Mouse (Mus musculus) CH12.LX (cell line): ENCODE data around the gene Igfbp1.

Experiments used
- IRF4 ChIP-seq: IDR thresholded peaks from 2 replicates; pipeline ENCODE4 v1.6.1; 2014; ENCODE audit warnings: low read depth, mild to moderate bottlenecking, inconsistent platforms, low read length, improper control_type of control experiment
- MEF2A ChIP-seq: IDR thresholded peaks from 2 replicates; pipeline ENCODE4 v1.6.1; 2014; ENCODE audit warnings: low read depth, mild to moderate bottlenecking, inconsistent platforms, low read length, improper control_type of control experiment, borderline replicate concordance
- MYC ChIP-seq: IDR thresholded peaks from 2 replicates; pipeline ENCODE4 v1.6.1; 2011; ENCODE audit warnings: low read depth, mild to moderate bottlenecking, improper control_type of control experiment, low read length
- RCOR1 ChIP-seq: conservative IDR thresholded peaks from 2 replicates; pipeline ENCODE4 v1.6.1; 2012; ENCODE audit warnings: low read depth, mild to moderate bottlenecking, inconsistent platforms, low read length, improper control_type of control experiment

GRCm38 (mm10) chr11:7152371-7152770 lies 45.2 kb upstream of the Igfbp1 start:
- TF ChIP-seq MEF2A (no peak), IRF4 (no peak), MYC (no peak), RCOR1 (no peak)
